Mouse (Mus musculus) hindbrain, embryonic 12.5 days (tissue): ENCODE measurements at regions not wholly inside any gene's neighbourhood (a gene's known extent, or its start where the extent isn't known, plus 50 kb on each side); places are given as distances from the start of the nearest gene placed in this dataset.

Experiments
- ATAC-seq: fragments of 200-750 bp; cut with Nextera tagmentation; 2 replicates; pipeline ENCODE4 v1.8.0; 2017; ENCODE audit warnings: moderate TSS enrichment; ENCODE audit not compliant: low FRiP score
- H3K27ac ChIP-seq: fragments of 300-500 bp; sonication (generic); 2 replicates; pipeline ENCODE4 v1.5.1; 2016; ENCODE audit warnings: mild to moderate bottlenecking
- H3K27me3 ChIP-seq: fragments of 300-500 bp; sonication (generic); 2 replicates; pipeline ENCODE4 v1.6.1; 2016; ENCODE audit warnings: mild to moderate bottlenecking
- H3K36me3 ChIP-seq: fragments of 300-500 bp; sonication (generic); 2 replicates; pipeline ENCODE4 v1.6.1; 2016; ENCODE audit warnings: mild to moderate bottlenecking
- H3K4me1 ChIP-seq: fragments of 300-500 bp; sonication (generic); 2 replicates; pipeline ENCODE4 v1.6.1; 2016
- H3K4me2 ChIP-seq: fragments of 300-500 bp; sonication (generic); replicated peaks from 2 replicates; pipeline ENCODE4 v1.6.1; 2016; ENCODE audit warnings: mild to moderate bottlenecking
- H3K4me3 ChIP-seq: fragments of 300-500 bp; sonication (generic); 2 replicates; pipeline ENCODE4 v1.5.1; 2016; ENCODE audit warnings: mild to moderate bottlenecking
- H3K9ac ChIP-seq: fragments of 300-500 bp; sonication (generic); 2 replicates; pipeline ENCODE4 v1.6.1; 2016; ENCODE audit warnings: mild to moderate bottlenecking, moderate library complexity
- H3K9me3 ChIP-seq: fragments of 300-500 bp; sonication (generic); replicated peaks from 2 replicates; pipeline ENCODE4 v1.6.1; 2016; ENCODE audit warnings: mild to moderate bottlenecking
- WGBS: fragments of 180-500 bp; shearing (Covaris S2); methylation state at CpG from one replicate; pipeline ENCODE4 v1.1.7; 2016; 5-methylcytosine and 5-hydroxymethylcytosine counted together

DNA sequence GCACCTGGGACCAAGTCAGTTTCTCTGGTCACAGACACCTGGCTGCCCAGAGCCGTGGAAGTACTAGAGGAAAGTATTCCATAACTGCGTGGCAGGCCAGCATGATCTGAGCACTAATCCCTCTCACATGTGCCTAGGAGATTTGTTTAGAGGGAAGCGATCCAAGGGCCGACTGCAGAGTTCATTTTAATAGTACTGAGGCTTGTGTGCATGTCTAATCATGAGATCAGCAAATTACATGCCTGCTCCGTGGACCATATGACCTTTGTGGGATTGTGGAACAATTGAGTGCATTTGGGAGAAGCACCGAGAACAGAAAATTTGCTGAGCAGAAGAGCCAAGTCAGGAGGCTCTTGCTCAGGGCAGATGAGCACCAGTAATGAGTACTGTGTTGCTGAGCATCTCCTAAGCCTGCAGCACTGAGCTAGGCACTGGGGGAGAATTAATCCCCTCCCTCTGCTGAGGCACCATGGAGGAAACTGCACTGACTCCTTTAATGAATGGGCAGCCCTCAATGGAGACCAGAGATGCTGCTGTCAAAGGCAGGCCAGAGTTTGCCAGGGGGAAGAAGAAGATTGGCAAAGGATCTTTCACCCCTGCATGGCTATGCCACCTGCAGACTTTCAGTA lies 445.1 kb upstream of the Meis1 start:
- H3K9me3 ChIP-seq, result no peaks in the 10 kb centered on the region
- no peak overlapping the region for H3K27ac ChIP-seq
- H3K36me3 ChIP-seq, result no peaks in the 10 kb centered on the region
- WGBS, result 69% methylated on average over 6 of the region's 6 CpGs
- no peak for ATAC-seq
- H3K4me2 ChIP-seq, result no peak overlapping the region
- H3K4me3 ChIP-seq, result no peak overlapping the region
- no peaks in the 10 kb centered on the region for H3K4me1 ChIP-seq
- H3K27me3 ChIP-seq, result no peaks in the 10 kb centered on the region
- no peak overlapping the region for H3K9ac ChIP-seq

DNA sequence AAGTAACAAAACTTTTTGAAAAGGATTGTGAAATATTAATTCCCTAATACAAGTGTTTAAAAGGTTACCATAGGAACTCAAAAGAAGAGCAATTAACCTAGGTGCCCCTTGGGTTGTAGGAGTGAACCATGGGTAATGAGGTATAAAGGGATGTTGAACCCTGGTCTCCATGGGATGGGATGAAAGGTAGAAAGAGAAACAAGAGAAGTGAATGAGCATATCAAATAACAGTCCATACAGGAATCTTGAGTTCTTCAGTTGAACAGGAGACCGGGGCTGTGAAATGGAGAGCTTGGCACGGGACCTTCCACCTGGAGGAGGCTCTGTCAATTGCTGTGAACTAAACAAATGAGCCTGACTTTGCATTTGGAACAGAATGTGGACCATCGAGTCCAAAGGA lies 449.6 kb upstream of the Meis1 start:
- Histone ChIP-seq H3K36me3 (no peaks in the 10 kb centered on the region), H3K9ac (no peak overlapping the region), H3K27me3 (no peaks in the 10 kb centered on the region), H3K4me1 (no peaks in the 10 kb centered on the region), H3K4me3 (no peak overlapping the region), H3K9me3 (no peaks in the 10 kb centered on the region), H3K27ac (no peak overlapping the region), H3K4me2 (no peak overlapping the region)
- ATAC-seq, result no peak
- 86% methylated on average over 3 of the region's 3 CpGs for WGBS

DNA sequence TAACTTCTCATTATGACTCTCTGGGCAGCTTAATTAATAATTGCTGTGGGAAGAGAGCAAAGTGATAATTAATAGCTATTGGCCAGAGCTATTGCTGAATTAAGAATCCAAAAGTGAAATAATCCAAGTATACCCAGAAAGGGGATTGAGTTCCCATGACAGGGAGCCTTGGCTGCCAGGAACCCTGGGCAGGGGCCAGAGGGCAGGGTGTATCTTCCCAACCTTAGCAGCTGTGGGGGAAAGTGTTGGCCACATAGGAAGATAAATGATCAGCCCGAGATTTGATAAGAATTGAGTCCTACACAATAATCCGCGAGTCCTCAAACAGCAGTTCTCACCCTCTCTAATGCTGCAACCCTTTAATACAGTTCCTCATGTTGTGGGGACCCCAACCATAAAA lies 450.0 kb upstream of the Meis1 start:
- Histone ChIP-seq H3K27ac (no peak overlapping the region), H3K9me3 (no peaks in the 10 kb centered on the region), H3K27me3 (no peaks in the 10 kb centered on the region), H3K4me3 (no peak overlapping the region), H3K4me2 (no peak overlapping the region), H3K36me3 (no peaks in the 10 kb centered on the region), H3K4me1 (no peaks in the 10 kb centered on the region), H3K9ac (no peak overlapping the region)
- no peak for ATAC-seq
- WGBS, result 96% methylated on average over 3 of the region's 3 CpGs

DNA sequence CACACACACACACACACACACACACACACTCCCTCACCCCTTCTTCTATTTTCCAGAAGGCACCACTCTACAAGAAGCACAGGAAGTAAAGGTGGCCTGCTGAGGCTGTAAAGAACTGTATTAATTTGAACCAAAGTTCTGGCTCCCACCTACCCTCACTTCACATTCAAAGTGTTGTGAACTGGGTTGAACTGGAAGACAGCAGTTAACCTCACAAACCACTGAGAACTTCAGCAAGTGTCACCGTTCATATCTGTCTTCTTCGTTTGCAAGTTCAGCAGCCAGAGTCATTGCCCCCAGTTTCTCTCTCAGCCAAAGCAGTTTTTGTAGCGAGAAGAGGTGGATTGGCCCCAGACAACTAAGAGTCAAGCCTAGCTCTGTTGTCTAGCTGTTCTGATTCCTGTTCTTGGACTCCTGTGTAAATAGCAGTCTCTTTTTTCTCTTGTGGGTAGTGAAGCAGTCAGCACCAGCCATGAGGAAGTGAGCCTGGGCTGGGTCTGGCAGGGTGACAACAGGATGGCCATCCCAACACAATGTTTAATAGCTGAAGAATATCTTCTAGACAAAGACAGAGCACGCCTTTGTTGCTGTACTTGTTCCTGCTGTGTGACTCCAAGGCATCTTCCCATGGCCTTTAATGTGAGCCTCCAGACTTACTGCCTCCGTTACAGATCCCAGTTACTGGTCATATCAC lies 452.0 kb upstream of the Meis1 start:
- 87% methylated on average over 5 of the region's 5 CpGs for WGBS
- H3K36me3 ChIP-seq, result no peaks in the 10 kb centered on the region
- H3K27me3 ChIP-seq, result no peaks in the 10 kb centered on the region
- ATAC-seq, result no peak
- no peak overlapping the region for H3K4me3 ChIP-seq
- H3K4me1 ChIP-seq, result peaks cover 10% of the 10 kb centered on the region
- H3K27ac ChIP-seq, result no peak overlapping the region
- H3K4me2 ChIP-seq, result no peak overlapping the region
- no peaks in the 10 kb centered on the region for H3K9me3 ChIP-seq
- H3K9ac ChIP-seq, result no peak overlapping the region

DNA sequence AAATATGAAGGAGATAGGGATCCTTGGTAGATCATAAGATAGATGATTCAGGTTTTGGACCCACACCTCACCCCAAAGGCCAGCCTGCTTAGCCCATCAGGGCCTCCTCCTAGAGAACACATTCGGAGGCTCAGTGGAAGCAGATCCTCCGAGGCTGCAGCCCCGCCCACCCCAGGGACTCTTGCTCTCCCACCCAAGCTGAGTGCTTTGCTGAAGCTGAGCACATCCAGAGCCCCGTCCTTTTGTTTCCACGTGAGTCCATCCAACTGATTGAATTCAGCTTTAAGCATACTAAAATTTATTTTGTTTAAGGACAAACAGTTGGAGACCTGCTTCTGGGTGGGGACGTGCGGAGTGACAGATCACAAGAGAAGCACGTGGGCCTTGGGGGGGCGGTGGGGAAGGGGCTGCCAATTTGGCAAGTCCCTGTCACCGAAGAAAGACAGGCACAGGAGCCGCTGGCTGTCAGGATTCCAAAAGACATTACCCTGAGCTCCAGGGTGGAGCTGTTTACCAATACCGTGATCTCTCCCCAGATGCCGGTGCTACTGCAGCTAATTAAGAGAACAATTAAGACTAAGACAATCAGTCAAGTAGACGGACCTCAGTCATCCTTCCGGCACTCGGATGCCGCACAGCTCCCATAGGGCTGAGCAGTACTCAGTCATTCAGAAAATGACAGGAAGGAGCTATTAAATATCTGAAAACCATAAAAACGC lies 448.9 kb upstream of the Spred2 start:
- H3K27ac ChIP-seq, result peak overlapping the region; percentile 4; the same call in 1 of the 2 replicates
- WGBS, result 31% methylated on average over 18 of the region's 18 CpGs
- no peak overlapping the region for H3K9ac ChIP-seq

DNA sequence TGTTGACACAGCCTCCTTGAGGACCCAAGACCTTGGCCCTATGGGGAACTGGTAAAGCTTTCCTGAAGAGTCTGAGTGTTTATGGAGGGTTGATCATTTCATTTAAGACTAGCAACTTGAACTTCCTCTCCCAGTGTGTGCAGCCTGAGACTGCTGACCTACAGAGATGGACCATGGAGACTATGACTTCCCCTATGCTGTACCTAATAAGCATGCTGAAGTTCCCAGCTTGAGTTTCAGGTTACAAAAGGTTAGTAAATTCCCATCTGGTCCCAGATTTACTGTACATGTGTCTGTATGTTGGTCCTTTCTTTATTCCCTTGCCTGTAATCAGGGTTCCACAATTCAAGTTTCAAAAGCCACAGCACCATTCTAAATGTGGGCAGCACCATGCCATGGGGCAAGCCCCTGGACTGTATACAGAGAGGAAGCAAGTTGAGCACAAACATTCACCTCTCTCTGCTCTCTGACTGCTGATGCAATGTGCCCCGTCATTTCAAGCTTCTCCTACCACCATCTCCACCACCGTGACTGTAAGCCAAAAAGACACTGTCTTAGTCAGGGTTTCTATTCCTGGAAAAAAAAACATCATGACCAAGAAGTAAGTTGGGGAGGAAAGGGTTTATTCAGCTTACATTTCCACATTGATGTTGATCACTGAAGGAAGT lies 431.0 kb upstream of the Spred2 start:
- Histone ChIP-seq H3K4me1 (no peaks in the 10 kb centered on the region), H3K9ac (no peak overlapping the region), H3K9me3 (no peaks in the 10 kb centered on the region), H3K27me3 (no peaks in the 10 kb centered on the region), H3K4me2 (no peak overlapping the region), H3K36me3 (no peaks in the 10 kb centered on the region), H3K4me3 (no peak overlapping the region), H3K27ac (no peak overlapping the region)
- WGBS, result 86% methylated on average over 2 of the region's 2 CpGs
- ATAC-seq, result no peak

More for the DNA sequence above, 448.9 kb upstream of the Spred2 start:
- no peaks in the 10 kb centered on the region for H3K36me3 ChIP-seq
- H3K4me3 ChIP-seq, result peak overlapping the region; percentile 7; the same call in 1 of the 2 replicates
- H3K4me1 ChIP-seq, result peaks cover 10% of the 10 kb centered on the region
- peak; percentile 82 for ATAC-seq
- peak overlapping the region; percentile 45 for H3K4me2 ChIP-seq
- H3K27me3 ChIP-seq, result no peaks in the 10 kb centered on the region
- H3K9me3 ChIP-seq, result no peaks in the 10 kb centered on the region

DNA sequence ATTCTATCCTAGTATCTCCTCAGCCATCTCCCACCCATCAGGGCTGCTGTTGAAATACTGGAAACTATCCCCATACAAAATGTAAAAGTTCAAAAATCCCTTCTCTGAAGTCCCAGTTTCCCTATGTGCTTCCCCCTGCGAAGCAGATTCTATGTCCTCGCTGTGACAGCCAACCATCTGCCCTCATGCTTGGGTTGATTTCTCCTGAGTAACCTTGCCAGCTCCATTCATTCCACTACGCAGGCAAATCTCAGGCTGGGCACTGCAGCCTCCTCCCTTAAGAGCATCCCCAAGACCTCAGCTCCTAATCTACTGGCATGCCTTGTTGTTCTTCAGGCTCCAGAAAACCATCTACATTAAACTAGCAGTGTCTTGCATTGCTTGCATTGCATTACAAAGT lies 402.5 kb upstream of the Spred2 start:
- H3K4me2 ChIP-seq, result no peak overlapping the region
- H3K27ac ChIP-seq, result no peak overlapping the region
- H3K9ac ChIP-seq, result no peak overlapping the region
- no peaks in the 10 kb centered on the region for H3K36me3 ChIP-seq
- no peak overlapping the region for H3K4me3 ChIP-seq
- no peaks in the 10 kb centered on the region for H3K9me3 ChIP-seq
- H3K4me1 ChIP-seq, result peaks cover 8% of the 10 kb centered on the region
- no peaks in the 10 kb centered on the region for H3K27me3 ChIP-seq
- ATAC-seq, result no peak
- WGBS, result 87% methylated on average over 3 of the region's 3 CpGs

DNA sequence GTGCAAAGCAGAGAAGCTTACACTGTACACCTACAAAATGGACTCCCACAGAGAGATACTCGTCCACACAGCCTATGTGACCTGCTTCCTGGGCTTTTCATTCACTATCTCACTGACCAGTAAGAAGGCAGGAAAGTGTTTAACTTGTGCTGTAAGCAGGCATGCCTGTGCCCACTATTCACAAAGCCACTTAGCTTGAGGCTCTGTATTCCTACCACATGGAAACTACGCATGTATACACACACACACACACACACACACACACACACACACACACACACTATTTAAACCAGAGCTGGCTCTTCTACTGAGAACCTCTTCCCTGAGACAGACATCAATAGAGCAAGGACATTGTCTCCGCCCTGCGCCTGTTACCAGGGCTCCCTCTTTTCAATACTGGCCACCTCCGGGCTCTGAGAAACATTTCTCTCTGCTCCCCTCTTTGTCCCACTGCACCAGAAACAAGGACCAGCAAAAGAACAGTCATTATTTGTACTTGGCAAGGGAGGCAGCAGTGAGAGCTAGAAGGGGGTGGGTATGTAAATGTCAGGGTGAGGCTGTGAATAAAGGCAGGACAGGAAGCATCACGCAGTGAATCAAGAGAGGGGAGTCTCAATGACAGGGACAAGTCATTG lies 400.2 kb upstream of the Spred2 start:
- Histone ChIP-seq H3K4me3 (no peak overlapping the region), H3K4me2 (no peak overlapping the region), H3K9ac (0 out of 2 replicates have a peak overlapping the region, but pooled peaks have one; percentile 18), H3K4me1 (peaks cover 11% of the 10 kb centered on the region), H3K27ac (peak overlapping the region; percentile 57), H3K27me3 (no peaks in the 10 kb centered on the region), H3K36me3 (no peaks in the 10 kb centered on the region), H3K9me3 (no peaks in the 10 kb centered on the region)
- ATAC-seq, result peak; percentile 96
- WGBS, result 26% methylated on average over 6 of the region's 6 CpGs

DNA sequence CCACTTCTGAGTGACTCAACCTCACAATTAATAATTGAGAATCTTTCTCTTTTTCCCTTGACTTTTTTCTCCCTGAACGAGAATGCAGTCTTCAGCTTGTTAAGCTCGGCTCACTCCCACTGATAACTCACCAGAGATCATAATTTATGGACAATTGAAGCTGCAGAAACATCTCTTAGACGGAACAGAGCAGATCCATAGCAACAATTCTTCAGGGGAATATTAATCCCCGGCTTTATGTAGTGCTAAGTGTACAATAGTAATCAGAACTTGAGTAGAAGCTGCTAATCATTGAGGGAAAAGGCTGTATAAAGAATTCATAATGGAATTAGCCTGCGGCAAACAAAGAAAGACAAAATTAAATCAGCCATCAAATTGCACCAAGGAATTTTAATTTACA lies 395.0 kb upstream of the Spred2 start:
- Histone ChIP-seq H3K36me3 (no peaks in the 10 kb centered on the region), H3K9ac (no peak overlapping the region), H3K9me3 (no peaks in the 10 kb centered on the region), H3K27ac (peak overlapping the region; percentile 52; the same call in 1 of the 2 replicates), H3K4me2 (no peak overlapping the region), H3K4me1 (peaks cover 31% of the 10 kb centered on the region), H3K27me3 (no peaks in the 10 kb centered on the region), H3K4me3 (no peak overlapping the region)
- 29% methylated on average over 5 of the region's 5 CpGs for WGBS
- ATAC-seq, result no peak

DNA sequence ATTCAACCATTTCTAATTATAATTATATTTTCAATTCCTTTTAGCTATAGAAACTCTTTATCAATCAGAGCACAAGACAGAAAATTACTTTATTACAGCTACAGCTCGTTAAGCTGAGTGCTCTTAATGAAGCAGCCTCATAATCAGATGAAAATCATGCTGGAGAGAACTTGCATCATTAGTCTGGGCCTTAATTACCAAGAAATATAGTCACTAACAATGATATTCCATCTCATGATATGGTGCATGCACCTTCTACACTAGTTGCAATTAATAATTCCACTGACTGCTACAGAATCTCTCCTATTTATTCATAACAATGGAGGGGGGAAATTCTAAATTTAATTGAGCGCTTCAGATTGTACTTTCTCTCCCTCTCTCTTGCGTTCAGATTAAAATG lies 393.5 kb upstream of the Spred2 start:
- Histone ChIP-seq H3K9ac (no peak overlapping the region), H3K27me3 (no peaks in the 10 kb centered on the region), H3K4me3 (no peak overlapping the region), H3K36me3 (no peaks in the 10 kb centered on the region), H3K4me1 (peaks cover 30% of the 10 kb centered on the region), H3K9me3 (no peaks in the 10 kb centered on the region), H3K4me2 (peak overlapping the region; percentile 43; the same call in 1 of the 2 replicates), H3K27ac (no peak overlapping the region)
- peak; percentile 17; the same call in 1 of the 2 replicates for ATAC-seq
- 42% methylated on average over 3 of the region's 3 CpGs for WGBS

DNA sequence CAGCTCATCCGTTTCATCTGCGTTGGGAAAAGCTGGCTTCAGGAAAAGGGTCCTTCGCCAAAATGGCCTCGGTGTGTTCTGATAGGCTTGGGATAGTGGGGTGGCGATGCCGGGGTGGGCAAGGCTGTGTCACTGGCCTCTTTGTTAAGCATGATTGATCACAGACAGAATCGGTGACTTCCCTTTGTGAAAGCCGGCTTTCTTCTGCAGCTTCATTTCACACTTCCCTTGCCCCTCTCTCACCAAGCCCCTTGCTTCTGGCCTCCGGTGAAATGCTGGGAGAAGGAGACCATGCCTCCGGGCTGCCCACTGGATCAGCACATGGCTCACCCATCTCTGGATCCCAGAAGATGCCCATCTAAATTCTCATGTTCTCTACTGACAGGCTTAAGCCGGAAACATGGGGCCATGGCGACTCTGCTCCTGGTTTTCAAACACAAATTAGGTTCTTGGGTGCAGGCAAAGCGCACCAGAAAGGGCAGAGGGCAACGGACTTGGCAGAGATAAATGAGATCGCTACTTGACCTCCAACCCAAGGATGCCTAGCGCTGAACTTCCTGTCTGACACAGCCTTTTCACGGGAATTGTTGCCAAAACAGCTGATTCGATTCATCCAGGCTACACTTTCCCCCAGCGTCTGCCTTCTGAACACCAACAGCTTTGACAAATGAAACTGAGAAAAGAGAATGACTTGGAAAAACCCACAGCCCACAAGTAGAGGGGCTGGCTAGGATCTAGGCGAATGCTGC lies 392.7 kb upstream of the Spred2 start:
- Histone ChIP-seq H3K9ac (no peak overlapping the region; the same call in 1 of the 2 replicates), H3K27ac (peak overlapping the region; percentile 85), H3K27me3 (no peaks in the 10 kb centered on the region), H3K4me3 (peak overlapping the region; percentile 6; the same call in 1 of the 2 replicates), H3K4me2 (peak overlapping the region; percentile 43), H3K36me3 (no peaks in the 10 kb centered on the region), H3K9me3 (no peaks in the 10 kb centered on the region), H3K4me1 (peaks cover 30% of the 10 kb centered on the region)
- 12% methylated on average over 20 of the region's 20 CpGs for WGBS
- peak; percentile 81 for ATAC-seq
